Mouse (Mus musculus): ENCODE results near the gene Tmem217. TPM values are rescaled to one million over a fixed set of nuclear protein-coding genes. Genes with fewer than 3 reads are reported as not detected.
"Not testable (repeated sequence)": the region's sequence is repeated elsewhere in the genome, so short reads cannot be mapped to it uniquely, and the experiment has no call there.

Tmem217 gene
- polyA plus RNA-seq, 1 experiment from 2014 or later: 1.5 TPM

GRCm38 (mm10) chr17:29498952-29499351, 53.2 kb downstream of the Tmem217 start:
- Histone ChIP-seq H3K27me3 (peaks cover 17% of the 10 kb centered on the region), H3K36me3 (replicated peaks) (peaks cover 12% of the 10 kb centered on the region)
- 89% methylated on average over 2 of the region's 2 CpGs for WGBS
- not testable (repeated sequence) for H3K4me3 ChIP-seq (replicated peaks); H3K9me3 ChIP-seq; ATAC-seq (ENCODE audit: low FRiP score); H3K9ac ChIP-seq; H3K4me1 ChIP-seq; H3K27ac ChIP-seq; H3K4me2 ChIP-seq

DNA sequence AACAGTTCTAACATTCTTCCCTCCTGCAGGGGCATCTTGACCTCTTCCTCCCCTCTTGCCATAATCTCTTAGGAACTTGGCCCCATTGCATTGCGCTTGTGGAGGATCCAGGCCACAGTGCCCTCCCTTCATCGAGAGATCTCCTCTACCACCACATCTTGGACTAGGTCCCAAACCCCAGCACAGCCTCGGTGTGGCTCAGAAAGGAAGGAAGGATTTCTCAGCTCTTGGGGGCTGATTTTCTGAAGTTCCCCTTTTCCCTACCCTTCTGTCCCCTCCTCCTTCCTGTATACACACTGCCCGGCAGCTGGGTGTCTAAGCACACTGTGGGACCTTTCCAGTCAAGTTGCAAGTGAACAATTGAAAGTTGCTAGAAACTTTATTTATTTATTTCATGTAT, 54.2 kb downstream of the Tmem217 start:
- ATAC-seq (ENCODE audit: low FRiP score): no peak
- H3K27ac ChIP-seq: no peak overlapping the region
- 73% methylated on average over 4 of the region's 4 CpGs for WGBS
- no peak overlapping the region for H3K4me3 ChIP-seq (replicated peaks)
- H3K36me3 ChIP-seq (replicated peaks): peaks cover 17% of the 10 kb centered on the region
- H3K9ac ChIP-seq: no peak overlapping the region
- H3K4me1 ChIP-seq: peaks cover 14% of the 10 kb centered on the region
- no peaks in the 10 kb centered on the region for H3K9me3 ChIP-seq
- H3K27me3 ChIP-seq: peaks cover 14% of the 10 kb centered on the region
- no peak overlapping the region for H3K4me2 ChIP-seq

DNA sequence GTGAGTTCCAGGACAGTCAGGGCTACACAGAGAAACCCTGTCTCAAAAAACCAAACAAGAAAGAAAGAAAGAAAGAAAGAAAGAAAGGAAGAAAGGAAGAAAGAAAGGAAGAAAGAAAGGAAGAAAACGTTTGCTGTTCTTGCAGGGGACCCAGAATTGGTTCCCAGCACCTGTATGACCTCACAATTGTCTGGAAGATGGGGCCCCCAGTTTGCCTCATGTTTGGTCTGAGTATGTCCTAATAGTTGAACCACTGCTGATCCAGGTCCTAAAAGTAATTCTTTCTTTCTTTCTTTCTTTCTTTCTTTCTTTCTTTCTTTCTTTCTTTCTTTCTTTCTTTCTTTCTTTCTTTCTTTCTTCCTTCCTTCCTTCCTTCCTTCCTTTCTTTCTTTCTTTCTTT, 54.7 kb downstream of the Tmem217 start:
- Histone ChIP-seq H3K36me3 (replicated peaks) (peaks cover 17% of the 10 kb centered on the region), H3K4me1 (peaks cover 19% of the 10 kb centered on the region), H3K27me3 (peaks cover 14% of the 10 kb centered on the region)
- H3K4me3 ChIP-seq (replicated peaks); H3K27ac ChIP-seq; H3K9ac ChIP-seq; H3K9me3 ChIP-seq; ATAC-seq (ENCODE audit: low FRiP score); H3K4me2 ChIP-seq: not testable (repeated sequence)
- whole genome bisulfite sequencing: 65% methylated on average over 1 of the region's 1 CpGs

DNA sequence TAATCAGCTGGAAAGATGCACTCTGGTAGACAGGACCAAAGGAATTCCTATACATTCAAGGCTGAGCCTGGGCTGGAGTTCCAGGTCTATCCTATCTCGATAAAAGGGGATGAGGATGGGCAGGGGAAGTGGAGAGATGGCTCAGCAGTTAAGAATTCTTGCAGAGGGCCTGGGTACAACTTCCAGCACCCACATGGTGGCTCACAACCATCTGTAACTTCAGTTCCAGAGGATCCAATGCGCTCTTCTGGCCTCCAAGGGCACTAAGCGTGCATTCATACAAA, 55.2 kb downstream of the Tmem217 start:
- H3K4me2 ChIP-seq: no peak overlapping the region
- peaks cover 10% of the 10 kb centered on the region for H3K27me3 ChIP-seq
- H3K4me1 ChIP-seq: peaks cover 20% of the 10 kb centered on the region
- H3K36me3 ChIP-seq (replicated peaks): peaks cover 17% of the 10 kb centered on the region
- no peak overlapping the region for H3K9ac ChIP-seq
- H3K4me3 ChIP-seq (replicated peaks): no peak overlapping the region
- no peak overlapping the region for H3K27ac ChIP-seq
- 85% methylated on average over 3 of the region's 3 CpGs for WGBS
- no peak for ATAC-seq (ENCODE audit: low FRiP score)
- no peaks in the 10 kb centered on the region for H3K9me3 ChIP-seq

DNA sequence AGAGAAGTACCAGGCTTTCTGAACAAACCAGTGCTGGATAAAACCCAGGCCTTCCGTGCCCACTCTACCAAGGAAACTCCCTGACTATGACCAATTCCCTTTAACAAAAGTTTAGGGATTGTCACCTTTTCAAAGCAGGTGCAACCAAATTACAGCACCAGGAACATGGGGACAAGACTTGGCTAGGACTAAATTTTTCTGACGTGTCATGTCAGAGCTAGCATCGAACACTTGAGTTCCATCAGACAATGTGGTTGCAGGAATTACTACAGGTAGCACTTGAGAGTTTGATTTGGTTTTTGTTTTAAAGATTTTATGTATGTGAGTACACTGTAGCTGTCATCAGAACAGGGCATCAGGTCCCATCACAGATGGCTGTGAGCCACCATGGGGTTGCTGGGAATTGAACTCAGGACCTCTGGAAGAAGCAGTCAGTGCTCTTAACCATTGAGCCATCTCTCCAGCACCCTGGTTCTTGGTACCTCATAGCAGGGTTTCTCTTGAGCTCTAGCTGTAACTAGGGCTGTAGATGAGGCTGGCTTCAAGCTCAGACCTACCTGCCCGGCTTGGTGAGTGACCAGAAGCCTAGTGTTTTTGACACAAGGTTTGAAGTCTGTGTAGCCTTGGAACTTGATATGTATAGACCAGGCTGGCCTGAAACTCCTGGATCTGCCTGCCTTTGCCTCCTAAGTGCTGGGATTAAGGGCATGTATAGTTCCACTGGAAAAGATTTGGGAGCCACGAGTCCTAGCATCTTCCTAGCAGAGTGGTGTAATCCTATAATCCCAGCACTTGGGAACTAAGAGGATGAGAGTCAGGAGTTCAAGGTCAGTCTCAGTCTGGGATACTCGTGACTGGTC, 55.7 kb downstream of the Tmem217 start:
- Histone ChIP-seq H3K27ac (no peak overlapping the region), H3K36me3 (replicated peaks) (peaks cover 17% of the 10 kb centered on the region), H3K4me3 (replicated peaks) (no peak overlapping the region), H3K27me3 (peaks cover 7% of the 10 kb centered on the region; the same call in 1 of the 2 replicates), H3K4me1 (peaks cover 26% of the 10 kb centered on the region), H3K9me3 (no peaks in the 10 kb centered on the region), H3K9ac (no peak overlapping the region), H3K4me2 (no peak overlapping the region)
- WGBS: 84% methylated on average over 6 of the region's 6 CpGs
- ATAC-seq (ENCODE audit: low FRiP score): no peak

GRCm38 (mm10) chr17:29494732-29495076, 57.5 kb downstream of the Tmem217 start:
- no peak overlapping the region for H3K4me3 ChIP-seq (replicated peaks)
- H3K4me2 ChIP-seq: no peak overlapping the region
- no peaks in the 10 kb centered on the region for H3K9me3 ChIP-seq
- H3K36me3 ChIP-seq (replicated peaks): peaks cover 17% of the 10 kb centered on the region
- peaks cover 3% of the 10 kb centered on the region; the same call in 1 of the 2 replicates for H3K27me3 ChIP-seq
- no peak overlapping the region for H3K27ac ChIP-seq
- peaks cover 26% of the 10 kb centered on the region for H3K4me1 ChIP-seq
- H3K9ac ChIP-seq: no peak overlapping the region
- ATAC-seq (ENCODE audit: low FRiP score): no peak
- 59% methylated on average over 7 of the region's 8 CpGs for WGBS

DNA sequence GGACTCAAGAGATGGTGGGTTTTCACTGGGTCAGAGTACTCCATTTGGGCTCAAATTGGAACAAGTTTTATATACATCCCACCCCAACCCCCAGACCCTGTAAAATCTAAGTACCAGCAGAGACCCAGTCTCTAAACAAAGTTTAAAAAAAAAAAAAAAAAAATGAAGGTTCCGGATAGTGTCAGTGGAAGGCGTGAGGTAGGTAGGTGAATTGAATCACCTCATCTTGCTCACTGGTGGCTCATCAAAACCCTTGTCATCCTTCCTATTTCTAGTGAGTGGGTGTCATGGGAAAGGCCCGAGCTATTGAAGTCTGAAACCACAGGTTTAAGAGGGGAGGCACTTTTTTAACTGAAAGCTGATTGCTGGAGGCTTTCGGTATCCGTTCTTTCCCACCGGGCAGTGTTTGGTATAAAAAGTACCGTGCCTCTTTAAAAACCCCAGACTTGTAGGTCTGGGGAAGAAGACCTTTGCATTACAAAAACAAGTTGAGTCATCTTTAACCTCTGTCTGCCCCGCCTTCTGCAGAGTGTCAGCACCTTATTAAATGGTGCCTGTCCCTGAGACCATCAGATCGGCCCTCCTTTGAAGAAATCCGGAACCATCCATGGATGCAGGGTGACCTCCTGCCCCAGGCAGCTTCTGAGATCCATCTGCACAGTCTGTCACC, 58.0 kb downstream of the Tmem217 start:
- Histone ChIP-seq H3K27ac (no peak overlapping the region), H3K9ac (no peak overlapping the region), H3K4me3 (replicated peaks) (no peak overlapping the region), H3K27me3 (no peaks in the 10 kb centered on the region), H3K9me3 (no peaks in the 10 kb centered on the region), H3K36me3 (replicated peaks) (peaks cover 17% of the 10 kb centered on the region), H3K4me1 (peaks cover 30% of the 10 kb centered on the region), H3K4me2 (no peak overlapping the region)
- WGBS: 80% methylated on average over 10 of the region's 10 CpGs
- no peak for ATAC-seq (ENCODE audit: low FRiP score)

GRCm38 (mm10) chr17:29493461-29493980, 58.7 kb downstream of the Tmem217 start:
- Histone ChIP-seq H3K9me3 (no peaks in the 10 kb centered on the region), H3K36me3 (replicated peaks) (peaks cover 17% of the 10 kb centered on the region), H3K4me2 (no peak overlapping the region), H3K27me3 (no peaks in the 10 kb centered on the region), H3K4me1 (peaks cover 37% of the 10 kb centered on the region), H3K4me3 (replicated peaks) (peak overlapping the region; percentile 90; the same call in 1 of the 2 replicates), H3K27ac (no peak overlapping the region), H3K9ac (no peak overlapping the region)
- 82% methylated on average over 11 of the region's 11 CpGs for WGBS
- no peak for ATAC-seq (ENCODE audit: low FRiP score)

DNA sequence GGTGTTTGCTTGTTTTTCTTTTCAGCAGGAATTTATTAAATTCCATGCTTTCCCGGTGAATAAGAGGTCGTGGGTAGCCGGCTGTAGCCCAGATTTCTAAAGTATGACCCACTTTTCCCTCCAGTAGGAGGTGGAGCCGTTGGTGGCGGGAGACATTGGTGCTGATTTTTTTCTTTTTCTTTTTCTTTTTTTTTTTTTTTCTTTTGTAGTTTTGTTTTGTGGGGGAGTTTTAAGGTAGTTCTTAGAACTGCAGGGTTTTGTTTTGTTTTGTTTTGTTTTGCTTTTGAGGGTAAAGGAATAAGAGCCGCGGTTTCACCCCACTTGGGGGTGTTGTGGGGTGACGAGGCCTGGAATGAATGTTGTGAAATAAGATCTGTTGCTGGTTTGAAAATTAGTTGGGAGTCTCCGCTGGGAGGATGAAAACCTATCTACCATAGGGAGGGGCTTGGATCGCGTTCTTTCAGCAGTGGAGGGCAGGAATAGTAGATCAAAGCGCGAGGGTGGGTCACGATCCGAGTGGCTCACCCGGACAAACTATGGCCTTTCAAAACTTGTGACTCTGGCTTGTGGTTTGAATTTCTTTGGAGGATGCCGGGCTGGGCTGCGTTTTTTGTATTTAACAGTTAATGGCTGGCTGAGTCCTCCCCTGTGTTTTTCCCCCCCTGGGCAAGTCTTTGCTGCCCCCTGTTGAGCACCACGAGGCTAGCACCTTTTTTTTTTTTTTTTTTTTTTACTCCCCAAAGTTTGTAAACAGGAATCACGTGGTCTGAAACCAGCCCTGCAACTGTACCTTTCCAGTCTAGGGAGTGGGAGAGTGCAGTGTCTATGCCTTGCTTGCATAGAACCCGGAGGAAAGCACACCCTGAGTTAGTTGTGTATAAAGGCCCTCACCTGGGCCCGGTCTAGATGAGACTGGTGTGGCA, 59.7 kb downstream of the Tmem217 start:
- Histone ChIP-seq H3K4me1 (peaks cover 38% of the 10 kb centered on the region), H3K27me3 (no peaks in the 10 kb centered on the region), H3K4me2 (peak overlapping the region; percentile 84), H3K9me3 (no peaks in the 10 kb centered on the region), H3K9ac (peak overlapping the region; percentile 95), H3K4me3 (replicated peaks) (peak overlapping the region; percentile 90), H3K27ac (peak overlapping the region; percentile 96), H3K36me3 (replicated peaks) (peaks cover 17% of the 10 kb centered on the region)
- WGBS: 3% methylated on average over 22 of the region's 22 CpGs
- no peak for ATAC-seq (ENCODE audit: low FRiP score)

DNA sequence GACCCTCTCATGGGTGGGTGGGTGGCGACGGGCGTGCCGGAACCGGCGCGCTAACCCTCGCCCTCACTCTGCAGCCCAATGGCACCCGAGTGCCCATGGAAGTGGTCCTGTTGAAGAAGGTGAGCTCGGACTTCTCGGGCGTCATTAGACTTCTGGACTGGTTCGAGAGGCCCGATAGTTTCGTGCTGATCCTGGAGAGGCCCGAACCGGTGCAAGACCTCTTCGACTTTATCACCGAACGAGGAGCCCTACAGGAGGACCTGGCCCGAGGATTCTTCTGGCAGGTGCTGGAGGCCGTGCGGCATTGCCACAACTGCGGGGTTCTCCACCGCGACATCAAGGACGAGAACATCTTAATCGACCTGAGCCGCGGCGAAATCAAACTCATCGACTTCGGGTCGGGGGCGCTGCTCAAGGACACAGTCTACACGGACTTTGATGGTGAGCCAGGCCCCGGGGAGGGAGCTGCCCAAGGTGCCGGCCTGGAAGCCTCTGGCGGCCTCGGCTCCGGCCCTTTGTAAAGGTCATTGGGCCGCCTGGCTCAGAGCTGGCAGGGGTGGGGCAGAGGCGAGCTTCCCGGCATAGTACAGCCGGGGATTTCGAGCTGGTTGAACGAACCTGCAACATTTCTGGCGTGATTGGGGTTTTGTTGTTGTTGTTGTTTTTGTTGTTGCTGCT, 60.5 kb downstream of the Tmem217 start:
- under 1% methylated on average over 48 of the region's 48 CpGs for WGBS
- ATAC-seq (ENCODE audit: low FRiP score): no peak
- peak overlapping the region; percentile 95 for H3K9ac ChIP-seq
- H3K36me3 ChIP-seq (replicated peaks): peaks cover 17% of the 10 kb centered on the region
- no peaks in the 10 kb centered on the region for H3K27me3 ChIP-seq
- H3K9me3 ChIP-seq: no peaks in the 10 kb centered on the region
- peak overlapping the region; percentile 90 for H3K4me3 ChIP-seq (replicated peaks)
- peak overlapping the region; percentile 96 for H3K27ac ChIP-seq
- H3K4me1 ChIP-seq: peaks cover 38% of the 10 kb centered on the region
- H3K4me2 ChIP-seq: peak overlapping the region; percentile 84

- Histone ChIP-seq H3K36me3 (replicated peaks) (peaks cover 14% of the 10 kb centered on the region), H3K27ac (peak within 1 kb of the TSS; percentile 96), H3K4me2 (peak within 1 kb of the TSS; percentile 84), H3K9ac (peak within 1 kb of the TSS; percentile 95), H3K4me1 (peaks cover 38% of the 10 kb centered on the region), H3K27me3 (no peaks in the 10 kb centered on the region), H3K4me3 (replicated peaks) (peak within 1 kb of the TSS; percentile 90), H3K9me3 (no peaks in the 10 kb centered on the region)
- WGBS: under 1% methylated on average over 82 of the region's 99 CpGs
- ATAC-seq (ENCODE audit: low FRiP score): no peak; the same call in none of the 2 replicates
These were observed 61.2 kb downstream of the Tmem217 start, which contains the start of gene Pim1 for GRCm38 (mm10) chr17:29490713-29491581. Pim1 (plus strand) TSS chr17:29490753.
